Mouse (Mus musculus): ENCODE measurements around the gene Arhgap22. TPM values are rescaled to one million over a fixed set of nuclear protein-coding genes. Genes with fewer than 3 reads are reported as not detected.

The Arhgap22 gene
- total and polyA plus RNA-seq, 3 experiments = 5.5 to 8.9 (median 7.2) TPM

- no peak for DNase-seq
Measured at GRCm38 (mm10) chr14:33331627-33332026, 117.8 kb downstream of the Arhgap22 start.

- no peak for DNase-seq
Measured at GRCm38 (mm10) chr14:33333833-33334232, 120.0 kb downstream of the Arhgap22 start.

GRCm38 (mm10) chr14:33334402-33334801 is 120.6 kb downstream of the Arhgap22 start:
- no peak for DNase-seq

- no peak for DNase-seq
Measured at GRCm38 (mm10) chr14:33335733-33336132, 121.9 kb downstream of the Arhgap22 start.

GRCm38 (mm10) chr14:33338684-33339083 is 124.9 kb downstream of the Arhgap22 start:
- DNase-seq = no peak

- no peak for DNase-seq
Measured at GRCm38 (mm10) chr14:33343131-33343725, 129.4 kb downstream of the Arhgap22 start.

GRCm38 (mm10) chr14:33346546-33346945 is 132.7 kb downstream of the Arhgap22 start:
- DNase-seq = no peak

GRCm38 (mm10) chr14:33347738-33348137 is 133.9 kb downstream of the Arhgap22 start:
- no peak for DNase-seq

GRCm38 (mm10) chr14:33348146-33348545 is 134.3 kb downstream of the Arhgap22 start:
- no peak for DNase-seq

- DNase-seq = no peak
Measured at GRCm38 (mm10) chr14:33351019-33351418, 137.2 kb downstream of the Arhgap22 start.

GRCm38 (mm10) chr14:33351984-33352722 is 138.3 kb downstream of the Arhgap22 start:
- DNase-seq = peak; percentile 58

- no peak for DNase-seq
Measured at GRCm38 (mm10) chr14:33352890-33353289, 139.1 kb downstream of the Arhgap22 start.

- peak; percentile 77 for DNase-seq
Measured at GRCm38 (mm10) chr14:33355276-33355675, 141.4 kb downstream of the Arhgap22 start.

- no peak for DNase-seq
Measured at GRCm38 (mm10) chr14:33357600-33358368, 144.0 kb downstream of the Arhgap22 start.

GRCm38 (mm10) chr14:33358891-33359290 is 145.1 kb downstream of the Arhgap22 start:
- DNase-seq = peak; percentile 68

GRCm38 (mm10) chr14:33361546-33361945 is 147.7 kb downstream of the Arhgap22 start:
- no peak for DNase-seq

- peak; percentile 18 for DNase-seq
Measured at GRCm38 (mm10) chr14:33362122-33362521, 148.3 kb downstream of the Arhgap22 start.

- no peak for DNase-seq
Measured at GRCm38 (mm10) chr14:33362807-33363206, 149.0 kb downstream of the Arhgap22 start.

- no peak for DNase-seq
Measured at GRCm38 (mm10) chr14:33363611-33364010, 149.8 kb downstream of the Arhgap22 start.

- no peak for DNase-seq
Measured at GRCm38 (mm10) chr14:33364061-33364460, 150.2 kb downstream of the Arhgap22 start.

GRCm38 (mm10) chr14:33366891-33367777 is 153.3 kb downstream of the Arhgap22 start:
- no peak for DNase-seq

GRCm38 (mm10) chr14:33369375-33369774 is 155.5 kb downstream of the Arhgap22 start:
- DNase-seq = no peak
